Mouse (Mus musculus) small intestine, adult 2 months (tissue): ENCODE measurements at regions not wholly inside any gene's neighbourhood (a gene's known extent, or its start where the extent isn't known, plus 50 kb on each side); places are given as distances from the start of the nearest gene placed in this dataset.

ENCODE experiments used
- H3K27ac ChIP-seq: fragments of 200-500 bp; 2 replicates; pipeline ENCODE4 v1.5.1; 2012; ENCODE audit warnings: low read depth, low read length, control low read depth, inconsistent platforms; ENCODE audit not compliant: insufficient read depth
- H3K27me3 ChIP-seq: fragments of 200-500 bp; 2 replicates; pipeline ENCODE4 v1.6.1; 2012; ENCODE audit warnings: mild to moderate bottlenecking, moderate library complexity, low read length, inconsistent platforms; ENCODE audit not compliant: control insufficient read depth, insufficient read depth
- H3K36me3 ChIP-seq: fragments of 200-500 bp; 2 replicates; pipeline ENCODE4 v1.6.1; 2012; ENCODE audit warnings: mild to moderate bottlenecking, low read length, control low read depth, inconsistent platforms; ENCODE audit not compliant: control insufficient read depth, insufficient read depth
- H3K4me1 ChIP-seq: fragments of 200-500 bp; 2 replicates; pipeline ENCODE4 v1.6.1; 2012; ENCODE audit warnings: low read length, inconsistent platforms, mixed read lengths; ENCODE audit not compliant: control insufficient read depth, insufficient read depth, insufficient read length
- H3K4me3 ChIP-seq: fragments of 200-500 bp; 2 replicates; pipeline ENCODE4 v1.5.1; 2012; ENCODE audit warnings: low read depth, mild to moderate bottlenecking, control low read depth, inconsistent platforms, low read length, moderate library complexity
- CTCF ChIP-seq: fragments of 200-500 bp; IDR thresholded peaks from 2 replicates; pipeline ENCODE4 v1.5.1; 2012; ENCODE audit warnings: low read depth, mild to moderate bottlenecking, control low read depth, inconsistent platforms, low read length, moderate library complexity, mixed read lengths; ENCODE audit not compliant: insufficient replicate concordance, insufficient read length; ENCODE audit errors: extremely low read depth
- POLR2A ChIP-seq: fragments of 200-500 bp; IDR thresholded peaks from 2 replicates; pipeline ENCODE4 v1.6.1; 2012; ENCODE audit warnings: low read depth, mild to moderate bottlenecking, control low read depth, inconsistent platforms, low read length, moderate library complexity
- WGBS: fragments of 180-500 bp; shearing (Covaris S2); methylation state at CpG from one replicate; pipeline ENCODE4 v1.1.7; 2018; 5-methylcytosine and 5-hydroxymethylcytosine counted together

GRCm38 (mm10) chr10:25058694-25059093, 131.4 kb upstream of the Arg1 start:
- peaks cover 4% of the 10 kb centered on the region; the same call in 1 of the 2 replicates for H3K4me1 ChIP-seq
- H3K36me3 ChIP-seq = no peaks in the 10 kb centered on the region
- 56% methylated on average over 11 of the region's 11 CpGs for WGBS
- H3K27ac ChIP-seq = no peak overlapping the region
- H3K27me3 ChIP-seq = no peaks in the 10 kb centered on the region
- H3K4me3 ChIP-seq = no peak overlapping the region
- TF ChIP-seq POLR2A (no peak), CTCF (no peak)

GRCm38 (mm10) chr10:25051998-25052397, 124.7 kb upstream of the Arg1 start:
- no peak for TF ChIP-seq CTCF
- no peak for TF ChIP-seq POLR2A
- Histone ChIP-seq H3K27me3 (no peaks in the 10 kb centered on the region), H3K27ac (no peak overlapping the region), H3K4me1 (no peaks in the 10 kb centered on the region), H3K4me3 (no peak overlapping the region), H3K36me3 (no peaks in the 10 kb centered on the region)
- WGBS = 47% methylated on average over 3 of the region's 3 CpGs

- no peak for TF ChIP-seq CTCF
- TF ChIP-seq POLR2A = no peak
- no peaks in the 10 kb centered on the region for H3K4me1 ChIP-seq
- no peak overlapping the region for H3K27ac ChIP-seq
- no peaks in the 10 kb centered on the region for H3K27me3 ChIP-seq
- WGBS = 84% methylated on average over 5 of the region's 5 CpGs
- H3K4me3 ChIP-seq = no peak overlapping the region
- no peaks in the 10 kb centered on the region for H3K36me3 ChIP-seq
Measured at GRCm38 (mm10) chr10:25051368-25051874, 124.1 kb upstream of the Arg1 start.

- Histone ChIP-seq H3K4me3 (no peak overlapping the region), H3K27ac (no peak overlapping the region), H3K4me1 (no peaks in the 10 kb centered on the region), H3K36me3 (no peaks in the 10 kb centered on the region), H3K27me3 (no peaks in the 10 kb centered on the region)
- WGBS = 75% methylated on average over 4 of the region's 4 CpGs
- TF ChIP-seq CTCF (no peak), POLR2A (no peak)
Measured at GRCm38 (mm10) chr10:25041221-25041620, 113.9 kb upstream of the Arg1 start.

GRCm38 (mm10) chr10:25039926-25040325, 112.6 kb upstream of the Arg1 start:
- no peaks in the 10 kb centered on the region for H3K4me1 ChIP-seq

GRCm38 (mm10) chr10:25036928-25037327, 109.6 kb upstream of the Arg1 start:
- H3K27me3 ChIP-seq = no peaks in the 10 kb centered on the region
- H3K4me3 ChIP-seq = no peak overlapping the region
- H3K27ac ChIP-seq = no peak overlapping the region
- WGBS = 77% methylated on average over 3 of the region's 3 CpGs
- no peaks in the 10 kb centered on the region for H3K4me1 ChIP-seq
- no peaks in the 10 kb centered on the region for H3K36me3 ChIP-seq
- TF ChIP-seq CTCF (no peak), POLR2A (no peak)

More at GRCm38 (mm10) chr10:25039926-25040325, 112.6 kb upstream of the Arg1 start:
- Histone ChIP-seq H3K4me3 (no peak overlapping the region), H3K27ac (no peak overlapping the region), H3K27me3 (no peaks in the 10 kb centered on the region), H3K36me3 (no peaks in the 10 kb centered on the region)
- 85% methylated on average over 3 of the region's 3 CpGs for WGBS
- TF ChIP-seq POLR2A (no peak), CTCF (no peak)

- H3K27ac ChIP-seq = no peak overlapping the region
- no peak overlapping the region for H3K4me3 ChIP-seq
- H3K4me1 ChIP-seq = no peaks in the 10 kb centered on the region
- no peak for TF ChIP-seq CTCF
- no peak for TF ChIP-seq POLR2A
- no peaks in the 10 kb centered on the region for H3K27me3 ChIP-seq
- WGBS = 86% methylated on average over 6 of the region's 6 CpGs
- H3K36me3 ChIP-seq = no peaks in the 10 kb centered on the region
Measured at GRCm38 (mm10) chr10:25035363-25035762, 108.1 kb upstream of the Arg1 start.

GRCm38 (mm10) chr10:25032625-25033024, 105.3 kb upstream of the Arg1 start:
- no peaks in the 10 kb centered on the region for H3K36me3 ChIP-seq
- TF ChIP-seq POLR2A (no peak), CTCF (no peak)
- H3K4me3 ChIP-seq = no peak overlapping the region
- H3K4me1 ChIP-seq = no peaks in the 10 kb centered on the region
- WGBS = 25% methylated on average over 1 of the region's 1 CpGs
- no peak overlapping the region for H3K27ac ChIP-seq
- no peaks in the 10 kb centered on the region for H3K27me3 ChIP-seq
